Mouse (Mus musculus): ENCODE measurements around the gene Rps16.
"Not testable (repeated sequence)": the region's sequence is repeated elsewhere in the genome, so short reads cannot be mapped to it uniquely, and the experiment has no call there.

GRCm38 (mm10) chr7:28386877-28387276 lies 36.4 kb downstream of the Rps16 start:
- not testable (repeated sequence) for TF ChIP-seq CTCF, EP300 (IDR thresholded peaks at IDR 0.05)

Measured in lung, postnatal 0 days (tissue).